Mouse (Mus musculus): Measurements from ENCODE around the gene Sirpa. TPM values are rescaled to one million over a fixed set of nuclear protein-coding genes. Genes with fewer than 3 reads are reported as not detected.

Sirpa gene
- polyA plus RNA-seq (2015; fragmentation: Nextera tagmentation; extraction: Ambion mirVana), result 21.3 and 22.1 TPM in 2 replicates

GRCm38 (mm10) chr2:129592459-129593140 is at the start of gene Sirpa:
TSS of gene Sirpa (plus strand) at chr2:129592835.
- Histone ChIP-seq H3K9me3 (no peaks in the 10 kb centered on the region), H3K27me3 (replicated peaks) (no peaks in the 10 kb centered on the region), H3K4me2 (replicated peaks) (peak within 1 kb of the TSS; percentile 82), H3K27ac (peak within 1 kb of the TSS; percentile 94), H3K4me3 (replicated peaks) (peak within 1 kb of the TSS; percentile 76), H3K9ac (peak within 1 kb of the TSS; percentile 71), H3K4me1 (replicated peaks) (peaks cover 31% of the 10 kb centered on the region), H3K36me3 (no peaks in the 10 kb centered on the region)
- WGBS, result under 1% methylated on average over 31 of the region's 43 CpGs
- ATAC-seq, result peak; percentile 87

DNA sequence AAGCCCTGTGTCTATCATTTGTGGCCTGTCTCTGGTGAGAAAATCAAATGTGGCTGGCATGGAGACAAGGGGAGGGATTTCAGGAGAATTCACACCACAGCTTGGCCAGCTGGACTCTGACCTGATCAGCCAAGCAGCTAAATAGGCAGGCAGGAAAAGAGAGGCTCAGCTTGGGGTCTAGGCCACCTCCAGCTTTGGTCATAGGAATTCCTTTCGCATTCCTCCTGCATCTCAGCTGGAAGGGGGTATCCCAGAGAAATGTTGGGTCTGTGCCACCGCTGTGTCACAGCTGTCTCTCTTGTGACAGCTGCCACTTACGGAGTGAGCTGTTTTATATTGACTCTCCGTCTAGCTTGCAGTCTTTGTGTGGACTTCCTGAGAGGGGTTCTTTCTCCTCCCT is 48.2 kb upstream of the Sirpa start:
- Histone ChIP-seq H3K27ac (no peak overlapping the region), H3K36me3 (no peaks in the 10 kb centered on the region), H3K9ac (no peak overlapping the region), H3K4me1 (replicated peaks) (no peaks in the 10 kb centered on the region), H3K9me3 (no peaks in the 10 kb centered on the region), H3K4me2 (replicated peaks) (no peak overlapping the region), H3K27me3 (replicated peaks) (no peaks in the 10 kb centered on the region), H3K4me3 (replicated peaks) (no peak overlapping the region)
- ATAC-seq, result no peak
- WGBS, result 66% methylated on average over 4 of the region's 4 CpGs

DNA sequence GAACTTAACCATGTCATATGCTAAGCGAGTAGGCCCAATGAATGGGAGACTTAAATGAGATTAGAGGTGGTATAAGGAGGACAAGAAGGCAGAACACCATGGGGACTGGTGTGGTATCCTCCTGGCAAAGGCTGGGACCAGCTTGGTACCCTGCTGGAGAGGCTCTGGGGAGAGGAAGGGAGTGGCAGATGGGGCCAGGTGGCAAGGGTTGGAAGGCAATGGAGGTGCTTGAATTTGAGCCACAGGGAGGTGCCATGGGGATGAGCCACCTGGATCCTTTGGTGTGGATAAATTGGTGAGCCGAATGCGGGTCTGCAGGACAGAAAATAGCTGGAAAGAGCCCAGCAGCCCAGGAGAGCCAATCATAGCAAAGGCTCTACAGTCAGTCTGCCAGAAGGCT is 47.7 kb upstream of the Sirpa start:
- no peaks in the 10 kb centered on the region for H3K27me3 ChIP-seq (replicated peaks)
- no peaks in the 10 kb centered on the region for H3K9me3 ChIP-seq
- no peak overlapping the region for H3K4me2 ChIP-seq (replicated peaks)
- ATAC-seq, result no peak
- H3K36me3 ChIP-seq, result no peaks in the 10 kb centered on the region
- H3K9ac ChIP-seq, result no peak overlapping the region
- no peak overlapping the region for H3K4me3 ChIP-seq (replicated peaks)
- H3K4me1 ChIP-seq (replicated peaks), result no peaks in the 10 kb centered on the region
- H3K27ac ChIP-seq, result no peak overlapping the region
- WGBS, result 85% methylated on average over 3 of the region's 3 CpGs

- no peaks in the 10 kb centered on the region for H3K36me3 ChIP-seq
- H3K4me2 ChIP-seq (replicated peaks), result no peak overlapping the region
- no peaks in the 10 kb centered on the region for H3K27me3 ChIP-seq (replicated peaks)
- no peak for ATAC-seq
- no peak overlapping the region for H3K27ac ChIP-seq
- 69% methylated on average over 7 of the region's 7 CpGs for WGBS
- H3K9me3 ChIP-seq, result no peaks in the 10 kb centered on the region
- no peaks in the 10 kb centered on the region for H3K4me1 ChIP-seq (replicated peaks)
- no peak overlapping the region for H3K9ac ChIP-seq
- H3K4me3 ChIP-seq (replicated peaks), result no peak overlapping the region
Measured at GRCm38 (mm10) chr2:129545596-129545995, 47.0 kb upstream of the Sirpa start.

DNA sequence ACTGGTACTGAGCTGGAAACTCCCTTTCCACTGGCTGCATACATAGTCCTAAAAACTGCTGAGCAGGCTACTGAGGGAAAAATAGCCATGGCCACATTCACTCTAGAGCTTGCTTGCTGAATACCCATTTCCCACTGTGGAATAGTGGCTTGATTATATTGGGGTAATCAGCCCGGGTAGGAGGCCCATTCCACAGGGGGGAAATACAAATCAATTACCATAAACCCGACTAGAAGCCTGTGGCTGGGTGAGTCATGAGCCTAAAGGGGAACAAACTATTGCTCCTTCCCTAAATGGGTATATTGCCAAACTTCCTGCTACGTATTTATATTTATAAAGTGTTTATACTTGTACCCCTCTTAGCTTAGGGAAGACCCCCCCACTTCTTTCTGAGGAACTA is 45.9 kb upstream of the Sirpa start:
- no peak overlapping the region for H3K9ac ChIP-seq
- H3K4me3 ChIP-seq (replicated peaks), result no peak overlapping the region
- no peak overlapping the region for H3K4me2 ChIP-seq (replicated peaks)
- H3K27me3 ChIP-seq (replicated peaks), result no peaks in the 10 kb centered on the region
- WGBS, result 46% methylated on average over 3 of the region's 3 CpGs
- no peaks in the 10 kb centered on the region for H3K36me3 ChIP-seq
- no peak overlapping the region for H3K27ac ChIP-seq
- no peaks in the 10 kb centered on the region for H3K4me1 ChIP-seq (replicated peaks)
- H3K9me3 ChIP-seq, result no peaks in the 10 kb centered on the region
- ATAC-seq, result no peak

DNA sequence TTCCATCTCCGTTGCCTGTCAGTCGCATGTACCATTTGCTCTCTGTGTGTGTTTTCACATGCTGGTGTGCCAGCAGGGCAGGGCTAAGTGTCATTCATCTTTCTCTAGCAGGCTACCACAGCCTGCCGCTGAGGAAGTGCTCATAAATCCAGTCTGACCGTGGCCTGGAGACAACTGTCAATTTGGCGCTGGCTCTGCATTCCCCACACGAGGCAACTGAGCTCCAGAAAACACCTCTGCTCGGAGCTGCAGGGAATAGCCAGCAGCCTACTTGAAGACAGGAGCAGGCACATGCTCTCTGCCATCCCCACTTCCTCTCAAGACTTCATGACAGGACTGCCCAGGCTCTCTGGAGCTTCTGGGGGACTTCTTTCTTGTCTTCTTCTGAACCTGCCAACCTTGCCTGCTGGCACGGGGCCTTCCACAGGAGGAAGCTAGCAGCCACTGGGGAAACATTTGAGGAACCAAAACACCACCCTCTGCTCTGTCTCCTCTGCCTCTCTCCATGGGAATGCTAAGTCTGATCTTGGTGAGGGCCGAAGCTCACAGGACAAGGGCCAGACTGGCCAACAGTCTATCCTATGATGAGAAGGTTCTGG is 43.0 kb upstream of the Sirpa start:
- Histone ChIP-seq H3K4me1 (replicated peaks) (no peaks in the 10 kb centered on the region), H3K4me2 (replicated peaks) (no peak overlapping the region), H3K27me3 (replicated peaks) (no peaks in the 10 kb centered on the region), H3K9me3 (no peaks in the 10 kb centered on the region), H3K27ac (no peak overlapping the region), H3K36me3 (no peaks in the 10 kb centered on the region), H3K4me3 (replicated peaks) (no peak overlapping the region), H3K9ac (no peak overlapping the region)
- ATAC-seq, result no peak
- WGBS, result 46% methylated on average over 9 of the region's 9 CpGs

GRCm38 (mm10) chr2:129550781-129551180 is 41.9 kb upstream of the Sirpa start:
- WGBS, result 57% methylated on average over 2 of the region's 2 CpGs
- H3K27me3 ChIP-seq (replicated peaks), result no peaks in the 10 kb centered on the region
- no peak overlapping the region for H3K9ac ChIP-seq
- H3K4me2 ChIP-seq (replicated peaks), result no peak overlapping the region
- no peak for ATAC-seq
- no peaks in the 10 kb centered on the region for H3K9me3 ChIP-seq
- no peaks in the 10 kb centered on the region for H3K36me3 ChIP-seq
- no peak overlapping the region for H3K4me3 ChIP-seq (replicated peaks)
- no peaks in the 10 kb centered on the region for H3K4me1 ChIP-seq (replicated peaks)
- H3K27ac ChIP-seq, result no peak overlapping the region

- H3K27me3 ChIP-seq (replicated peaks), result no peaks in the 10 kb centered on the region
- no peak for ATAC-seq
- 72% methylated on average over 6 of the region's 6 CpGs for WGBS
- H3K9ac ChIP-seq, result no peak overlapping the region
- no peak overlapping the region for H3K4me3 ChIP-seq (replicated peaks)
- H3K4me2 ChIP-seq (replicated peaks), result no peak overlapping the region
- H3K9me3 ChIP-seq, result no peaks in the 10 kb centered on the region
- H3K4me1 ChIP-seq (replicated peaks), result 0 out of 2 replicates have a peak, but pooled peaks cover 5% of the 10 kb centered on the region
- no peaks in the 10 kb centered on the region for H3K36me3 ChIP-seq
- no peak overlapping the region for H3K27ac ChIP-seq
Measured at GRCm38 (mm10) chr2:129556081-129556480, 36.6 kb upstream of the Sirpa start.

GRCm38 (mm10) chr2:129558008-129558874 is 34.4 kb upstream of the Sirpa start:
- no peak overlapping the region for H3K4me3 ChIP-seq (replicated peaks)
- no peak overlapping the region for H3K27ac ChIP-seq
- no peak overlapping the region for H3K4me2 ChIP-seq (replicated peaks)
- H3K9me3 ChIP-seq, result no peaks in the 10 kb centered on the region
- no peaks in the 10 kb centered on the region for H3K27me3 ChIP-seq (replicated peaks)
- H3K36me3 ChIP-seq, result no peaks in the 10 kb centered on the region
- H3K4me1 ChIP-seq (replicated peaks), result 0 out of 2 replicates have a peak, but pooled peaks cover 5% of the 10 kb centered on the region
- ATAC-seq, result no peak
- H3K9ac ChIP-seq, result no peak overlapping the region
- WGBS, result 47% methylated on average over 12 of the region's 12 CpGs

DNA sequence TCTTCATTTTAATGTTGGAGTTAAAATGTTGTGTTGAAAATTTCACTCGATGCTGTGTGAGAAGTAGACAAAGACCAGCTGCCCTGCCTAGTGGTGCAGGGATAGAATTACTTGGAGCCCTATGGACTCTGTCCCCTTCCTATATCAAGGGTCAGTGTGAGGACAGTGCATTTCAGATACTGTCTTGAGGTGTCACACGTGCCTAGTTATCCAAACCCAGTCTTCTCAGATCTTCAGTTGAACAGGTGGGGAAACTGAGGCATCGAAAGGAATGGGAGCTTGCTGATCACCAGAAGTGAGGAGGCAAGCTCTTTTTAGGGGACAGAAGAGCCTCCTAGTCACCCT is 33.8 kb upstream of the Sirpa start:
- Histone ChIP-seq H3K4me3 (replicated peaks) (no peak overlapping the region), H3K4me2 (replicated peaks) (no peak overlapping the region), H3K9me3 (no peaks in the 10 kb centered on the region), H3K9ac (no peak overlapping the region), H3K4me1 (replicated peaks) (0 out of 2 replicates have a peak, but pooled peaks cover 5% of the 10 kb centered on the region), H3K36me3 (no peaks in the 10 kb centered on the region), H3K27me3 (replicated peaks) (no peaks in the 10 kb centered on the region), H3K27ac (no peak overlapping the region)
- 54% methylated on average over 3 of the region's 3 CpGs for WGBS
- ATAC-seq, result no peak

GRCm38 (mm10) chr2:129561796-129562195 is 30.8 kb upstream of the Sirpa start:
- ATAC-seq, result no peak
- Histone ChIP-seq H3K36me3 (no peaks in the 10 kb centered on the region), H3K4me1 (replicated peaks) (0 out of 2 replicates have a peak, but pooled peaks cover 5% of the 10 kb centered on the region), H3K4me2 (replicated peaks) (no peak overlapping the region), H3K27ac (no peak overlapping the region), H3K4me3 (replicated peaks) (no peak overlapping the region), H3K9ac (no peak overlapping the region), H3K27me3 (replicated peaks) (no peaks in the 10 kb centered on the region), H3K9me3 (no peaks in the 10 kb centered on the region)
- WGBS, result 78% methylated on average over 3 of the region's 3 CpGs

DNA sequence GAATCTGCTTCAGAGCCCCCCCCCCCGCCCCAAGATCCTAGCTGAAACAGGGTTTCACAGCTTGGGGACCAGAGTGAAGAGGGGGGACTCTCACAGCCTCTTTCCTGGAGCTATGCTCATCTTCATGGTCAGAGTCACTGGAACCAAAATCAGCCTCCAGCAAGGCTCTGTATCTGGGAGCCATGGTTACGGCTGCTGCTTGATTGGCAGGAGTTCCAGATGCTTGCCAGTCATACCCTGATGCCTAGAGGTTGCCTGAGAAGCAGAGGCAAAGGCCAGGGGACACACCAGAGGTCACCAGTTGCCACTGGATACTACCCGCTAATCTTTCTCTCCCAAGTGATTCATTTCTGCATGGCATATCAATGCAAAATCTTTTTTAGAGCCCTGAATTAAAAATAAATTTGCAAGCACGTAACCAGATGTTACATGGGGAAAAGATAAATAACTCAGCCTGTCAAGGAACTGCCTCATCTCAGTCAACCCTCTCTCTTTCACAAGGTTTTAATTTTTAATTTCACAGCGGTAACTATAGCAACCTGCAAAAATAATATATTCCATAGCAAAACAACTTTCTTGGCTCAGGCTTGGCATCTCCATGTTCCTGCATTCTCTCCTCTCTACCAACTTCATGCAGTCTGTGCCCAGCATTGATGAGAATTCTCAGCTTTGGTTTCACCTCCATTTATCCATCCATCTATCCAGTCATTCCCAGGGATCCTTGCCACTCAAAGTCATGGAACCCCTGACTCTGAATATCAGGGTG is 28.5 kb upstream of the Sirpa start:
- Histone ChIP-seq H3K4me3 (replicated peaks) (no peak overlapping the region), H3K9ac (no peak overlapping the region), H3K36me3 (no peaks in the 10 kb centered on the region), H3K9me3 (no peaks in the 10 kb centered on the region), H3K27me3 (replicated peaks) (no peaks in the 10 kb centered on the region), H3K4me1 (replicated peaks) (no peaks in the 10 kb centered on the region), H3K27ac (no peak overlapping the region), H3K4me2 (replicated peaks) (no peak overlapping the region)
- WGBS, result 77% methylated on average over 5 of the region's 5 CpGs
- no peak for ATAC-seq
